Mouse (Mus musculus) intestine, embryonic 14.5 days (tissue): Measurements from ENCODE around the gene 1110059E24Rik. TPM values are rescaled to one million over a fixed set of nuclear protein-coding genes. Genes with fewer than 3 reads are reported as not detected.
"Not testable (repeated sequence)": the region's sequence is repeated elsewhere in the genome, so short reads cannot be mapped to it uniquely, and the experiment has no call there.

Experiments
- ATAC-seq: fragments of 200-750 bp; cut with Nextera tagmentation; replicated peaks from 2 replicates; pipeline ENCODE4 v1.8.0; 2017; ENCODE audit warnings: low read depth, moderate number of reproducible peaks, moderate TSS enrichment, moderate library complexity; ENCODE audit not compliant: low FRiP score, low TSS enrichment
- DNase-seq: peaks from one replicate; pipeline ENCODE4 v3.0.0-alpha.2; 2018; ENCODE audit warnings: low spot score
- H3K27ac ChIP-seq: fragments of 300-500 bp; sonication (generic); 2 replicates; pipeline ENCODE4 v1.5.1; 2014; ENCODE audit warnings: low read depth, mild to moderate bottlenecking, control low read depth
- H3K27me3 ChIP-seq: fragments of 300-500 bp; sonication (generic); replicated peaks from 2 replicates; pipeline ENCODE4 v1.6.1; 2014; ENCODE audit warnings: low read length, control low read depth; ENCODE audit not compliant: control insufficient read depth, insufficient read depth
- H3K36me3 ChIP-seq: fragments of 300-500 bp; sonication (generic); 2 replicates; pipeline ENCODE4 v1.6.1; 2014; ENCODE audit warnings: low read length, control low read depth; ENCODE audit not compliant: control insufficient read depth, insufficient read depth
- H3K4me1 ChIP-seq: fragments of 300-500 bp; sonication (generic); replicated peaks from 2 replicates; pipeline ENCODE4 v1.6.1; 2014; ENCODE audit warnings: low read length, control low read depth, mixed read lengths; ENCODE audit not compliant: control insufficient read depth, insufficient read depth
- H3K4me2 ChIP-seq: fragments of 300-500 bp; sonication (generic); 2 replicates; pipeline ENCODE4 v1.6.1; 2014; ENCODE audit warnings: low read length
- H3K4me3 ChIP-seq: fragments of 300-500 bp; sonication (generic); 2 replicates; pipeline ENCODE4 v1.5.1; 2014; ENCODE audit warnings: low read depth, low read length, control low read depth, mixed read lengths
- H3K9ac ChIP-seq: fragments of 300-500 bp; sonication (generic); 2 replicates; pipeline ENCODE4 v1.6.1; 2014; ENCODE audit warnings: mild to moderate bottlenecking, low read length
- H3K9me3 ChIP-seq: fragments of 300-500 bp; sonication (generic); 2 replicates; pipeline ENCODE4 v1.6.1; 2016; ENCODE audit warnings: low read length, control low read depth; ENCODE audit not compliant: control insufficient read depth
- WGBS: fragments of 180-500 bp; shearing (Covaris S2); extraction: QIAGEN DNeasy Blood & Tissue Kit; methylation state at CpG from one replicate; pipeline ENCODE4 v1.1.7; 2014; 5-methylcytosine and 5-hydroxymethylcytosine counted together
- polyA plus RNA-seq: library from polyadenylated mRNA; unstranded; fragments of >200 nt; fragmentation: Nextera tagmentation; extraction: Ambion mirVana; gene quantifications from 2 replicates; pipeline ENCODE4 v1.2.1, GENCODE M21; 2014

1110059E24Rik gene
- polyA plus RNA-seq, 1 experiment from 2014 or later: 68.5 TPM

GRCm38 (mm10) chr19:21592216-21592615 lies 60.6 kb downstream of the 1110059E24Rik start:
- not testable (repeated sequence) for H3K27ac ChIP-seq, H3K9ac ChIP-seq, H3K4me1 ChIP-seq, DNase-seq, H3K4me3 ChIP-seq, H3K27me3 ChIP-seq, H3K4me2 ChIP-seq, ATAC-seq, H3K9me3 ChIP-seq
- H3K36me3 ChIP-seq: peaks cover 13% of the 10 kb centered on the region
- WGBS: 96% methylated on average over 5 of the region's 5 CpGs

- Histone ChIP-seq H3K27ac (no peak overlapping the region), H3K9ac (no peak overlapping the region), H3K4me1 (no peaks in the 10 kb centered on the region), H3K36me3 (no peaks in the 10 kb centered on the region), H3K4me3 (no peak overlapping the region), H3K9me3 (no peaks in the 10 kb centered on the region), H3K4me2 (no peak overlapping the region), H3K27me3 (no peaks in the 10 kb centered on the region)
- DNase-seq: no peak
- no peak for ATAC-seq
- WGBS: 75% methylated on average over 1 of the region's 1 CpGs
Measured at GRCm38 (mm10) chr19:21589888-21590287, 62.9 kb downstream of the 1110059E24Rik start.

- H3K4me1 ChIP-seq: no peaks in the 10 kb centered on the region
- H3K4me2 ChIP-seq: no peak overlapping the region
- H3K9me3 ChIP-seq: no peaks in the 10 kb centered on the region
- H3K27me3 ChIP-seq: no peaks in the 10 kb centered on the region
- H3K27ac ChIP-seq: no peak overlapping the region
- H3K4me3 ChIP-seq: no peak overlapping the region
- WGBS: 81% methylated on average over 4 of the region's 4 CpGs
- no peak for DNase-seq
- no peak for ATAC-seq
- H3K9ac ChIP-seq: no peak overlapping the region
- no peaks in the 10 kb centered on the region for H3K36me3 ChIP-seq
Measured at GRCm38 (mm10) chr19:21587593-21587992, 65.2 kb downstream of the 1110059E24Rik start.

GRCm38 (mm10) chr19:21586546-21586945 lies 66.2 kb downstream of the 1110059E24Rik start:
- ATAC-seq (no peak), DNase-seq (no peak)
- H3K9me3 ChIP-seq: no peaks in the 10 kb centered on the region
- WGBS: 97% methylated on average over 1 of the region's 1 CpGs
- no peak overlapping the region for H3K9ac ChIP-seq
- H3K4me3 ChIP-seq: no peak overlapping the region
- no peaks in the 10 kb centered on the region for H3K4me1 ChIP-seq
- H3K4me2 ChIP-seq: no peak overlapping the region
- no peaks in the 10 kb centered on the region for H3K36me3 ChIP-seq
- no peaks in the 10 kb centered on the region for H3K27me3 ChIP-seq
- no peak overlapping the region for H3K27ac ChIP-seq

- H3K27me3 ChIP-seq: no peaks in the 10 kb centered on the region
- H3K36me3 ChIP-seq: no peaks in the 10 kb centered on the region
- H3K4me1 ChIP-seq: no peaks in the 10 kb centered on the region
- no peaks in the 10 kb centered on the region for H3K9me3 ChIP-seq
- 81% methylated on average over 2 of the region's 2 CpGs for WGBS
- H3K9ac ChIP-seq: no peak overlapping the region
- H3K4me2 ChIP-seq: no peak overlapping the region
- DNase-seq (no peak), ATAC-seq (no peak)
- H3K4me3 ChIP-seq: no peak overlapping the region
- no peak overlapping the region for H3K27ac ChIP-seq
Measured at GRCm38 (mm10) chr19:21585868-21586267, 66.9 kb downstream of the 1110059E24Rik start.

- Histone ChIP-seq H3K4me1 (no peaks in the 10 kb centered on the region), H3K36me3 (no peaks in the 10 kb centered on the region), H3K27ac (no peak overlapping the region), H3K4me3 (no peak overlapping the region), H3K4me2 (no peak overlapping the region), H3K9ac (no peak overlapping the region), H3K27me3 (no peaks in the 10 kb centered on the region), H3K9me3 (no peaks in the 10 kb centered on the region)
- WGBS: 80% methylated on average over 5 of the region's 5 CpGs
- no peak for DNase-seq
- no peak for ATAC-seq
Measured at GRCm38 (mm10) chr19:21583986-21584385, 68.8 kb downstream of the 1110059E24Rik start.

GRCm38 (mm10) chr19:21583523-21583984 lies 69.2 kb downstream of the 1110059E24Rik start:
- H3K9ac ChIP-seq: no peak overlapping the region
- H3K27ac ChIP-seq: no peak overlapping the region
- 78% methylated on average over 4 of the region's 4 CpGs for WGBS
- H3K4me1 ChIP-seq: no peaks in the 10 kb centered on the region
- DNase-seq (no peak), ATAC-seq (no peak)
- no peaks in the 10 kb centered on the region for H3K9me3 ChIP-seq
- no peak overlapping the region for H3K4me2 ChIP-seq
- no peaks in the 10 kb centered on the region for H3K27me3 ChIP-seq
- H3K36me3 ChIP-seq: no peaks in the 10 kb centered on the region
- H3K4me3 ChIP-seq: no peak overlapping the region

- no peak overlapping the region for H3K9ac ChIP-seq
- no peak overlapping the region for H3K27ac ChIP-seq
- no peak for DNase-seq
- no peaks in the 10 kb centered on the region for H3K36me3 ChIP-seq
- ATAC-seq: no peak
- no peaks in the 10 kb centered on the region for H3K9me3 ChIP-seq
- no peak overlapping the region for H3K4me2 ChIP-seq
- no peaks in the 10 kb centered on the region for H3K4me1 ChIP-seq
- WGBS: 41% methylated on average over 6 of the region's 6 CpGs
- no peak overlapping the region for H3K4me3 ChIP-seq
- H3K27me3 ChIP-seq: no peaks in the 10 kb centered on the region
Measured at GRCm38 (mm10) chr19:21581404-21581803, 71.4 kb downstream of the 1110059E24Rik start.

- no peak for ATAC-seq
- no peaks in the 10 kb centered on the region for H3K9me3 ChIP-seq
Measured at GRCm38 (mm10) chr19:21579896-21580295, 72.9 kb downstream of the 1110059E24Rik start.

More at GRCm38 (mm10) chr19:21579896-21580295, 72.9 kb downstream of the 1110059E24Rik start:
- DNase-seq: no peak
- H3K4me1 ChIP-seq: no peaks in the 10 kb centered on the region
- no peak overlapping the region for H3K4me3 ChIP-seq
- no peak overlapping the region for H3K27ac ChIP-seq
- no peak overlapping the region for H3K4me2 ChIP-seq
- WGBS: 91% methylated on average over 3 of the region's 3 CpGs
- H3K9ac ChIP-seq: no peak overlapping the region
- no peaks in the 10 kb centered on the region for H3K27me3 ChIP-seq
- H3K36me3 ChIP-seq: no peaks in the 10 kb centered on the region
